Mouse (Mus musculus) liver, postnatal 0 days (tissue): Measurements from ENCODE around the gene Antxr2.

Experiments
- CTCF ChIP-seq: sonication (generic); IDR thresholded peaks from 2 replicates; pipeline ENCODE4 v1.5.1; 2016; ENCODE audit warnings: antibody characterized with exemption, low read depth
- EP300 ChIP-seq: IDR thresholded peaks from 2 replicates; pipeline ENCODE4 v1.6.1; 2016; ENCODE audit warnings: antibody characterized with exemption, low read depth, mild to moderate bottlenecking

DNA sequence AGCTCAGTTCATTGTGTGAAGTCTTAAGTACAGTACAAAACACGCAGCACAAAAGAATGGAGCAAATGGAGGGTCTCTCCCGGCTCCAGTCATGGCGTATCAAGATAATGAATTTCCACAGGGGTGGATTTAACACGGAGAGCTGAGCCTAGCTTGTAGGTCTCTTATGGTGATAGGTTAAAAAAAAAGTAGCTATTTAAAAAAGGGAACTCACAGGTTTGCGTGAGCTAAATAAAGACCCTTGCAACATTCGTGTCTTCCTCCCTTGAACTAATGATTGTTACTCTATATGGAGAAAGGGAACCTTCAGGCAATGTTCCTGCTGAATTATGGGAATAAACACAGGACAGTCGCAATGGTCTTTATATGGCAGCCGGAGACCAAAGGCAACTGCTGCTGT is 150.7 kb downstream of the Antxr2 start:
- TF ChIP-seq CTCF (no peak), EP300 (no peak)
